Mouse (Mus musculus) heart, postnatal 0 days (tissue): ENCODE measurements around the gene Mrps18b. TPM values are rescaled to one million over a fixed set of nuclear protein-coding genes. Genes with fewer than 3 reads are reported as not detected.

Experiments
- ATAC-seq: fragments of 200-750 bp; cut with Nextera tagmentation; 2 replicates; pipeline ENCODE4 v1.8.0; 2017; ENCODE audit warnings: low read depth, moderate number of reproducible peaks, moderate library complexity; ENCODE audit not compliant: insufficient read depth
- DNase-seq: peaks from one replicate; pipeline ENCODE4 v3.0.0-alpha.2; 2016; ENCODE audit warnings: low spot score
- H3K27ac ChIP-seq: fragments of 300-500 bp; sonication (generic); 2 replicates; pipeline ENCODE4 v1.5.1; 2014; ENCODE audit warnings: low read depth, mild to moderate bottlenecking
- H3K27me3 ChIP-seq: fragments of 300-500 bp; sonication (generic); 2 replicates; pipeline ENCODE4 v1.6.1; 2014; ENCODE audit warnings: low read length, mixed read lengths; ENCODE audit not compliant: control insufficient read depth, insufficient read depth
- H3K36me3 ChIP-seq: fragments of 300-500 bp; sonication (generic); replicated peaks from 2 replicates; pipeline ENCODE4 v1.6.1; 2014; ENCODE audit warnings: low read length, mixed read lengths; ENCODE audit not compliant: control insufficient read depth, insufficient read depth
- H3K4me1 ChIP-seq: fragments of 300-500 bp; sonication (generic); 2 replicates; pipeline ENCODE4 v1.6.1; 2014; ENCODE audit warnings: antibody characterized with exemption; ENCODE audit not compliant: control insufficient read depth, insufficient read depth
- H3K4me2 ChIP-seq: fragments of 300-500 bp; sonication (generic); 2 replicates; pipeline ENCODE4 v1.6.1; 2014; ENCODE audit warnings: low read depth, mild to moderate bottlenecking, low read length, moderate library complexity
- H3K4me3 ChIP-seq: fragments of 300-500 bp; sonication (generic); 2 replicates; pipeline ENCODE4 v1.5.1; 2014; ENCODE audit warnings: low read depth, low read length
- H3K9ac ChIP-seq: fragments of 300-500 bp; sonication (generic); replicated peaks from 2 replicates; pipeline ENCODE4 v1.6.1; 2014; ENCODE audit warnings: low read depth, low read length, mixed read lengths
- H3K9me3 ChIP-seq: fragments of 300-500 bp; sonication (generic); replicated peaks from 2 replicates; pipeline ENCODE4 v1.6.1; 2016; ENCODE audit warnings: low read length; ENCODE audit not compliant: control insufficient read depth
- CTCF ChIP-seq: IDR thresholded peaks from 2 replicates; pipeline ENCODE4 v1.5.1; 2016; ENCODE audit warnings: antibody characterized with exemption, control low read depth, low read depth
- EP300 ChIP-seq: IDR thresholded peaks from 2 replicates; pipeline ENCODE4 v1.6.1; 2016; ENCODE audit warnings: antibody characterized with exemption, low read depth
- WGBS: fragments of 180-500 bp; shearing (Covaris S2); extraction: QIAGEN DNeasy Blood & Tissue Kit; methylation state at CpG from one replicate; pipeline ENCODE4 v1.1.7; 2014; 5-methylcytosine and 5-hydroxymethylcytosine counted together
- polyA plus RNA-seq: library from polyadenylated mRNA; unstranded; fragments of >200 nt; fragmentation: Nextera tagmentation; extraction: Ambion mirVana; gene quantifications from 2 replicates; pipeline ENCODE4 v1.2.1, GENCODE M21; 2015
- total RNA-seq: library from RNA; depleted of rRNA; stranded (reverse); fragments of >200 nt; gene quantifications from 2 replicates; pipeline ENCODE4 v1.2.3, GENCODE M21; 2014; ENCODE audit warnings: low replicate concordance

The Mrps18b gene
- total and polyA plus RNA-seq, 2 experiments from 2014 or later = 73.7 to 77.0 TPM

DNA sequence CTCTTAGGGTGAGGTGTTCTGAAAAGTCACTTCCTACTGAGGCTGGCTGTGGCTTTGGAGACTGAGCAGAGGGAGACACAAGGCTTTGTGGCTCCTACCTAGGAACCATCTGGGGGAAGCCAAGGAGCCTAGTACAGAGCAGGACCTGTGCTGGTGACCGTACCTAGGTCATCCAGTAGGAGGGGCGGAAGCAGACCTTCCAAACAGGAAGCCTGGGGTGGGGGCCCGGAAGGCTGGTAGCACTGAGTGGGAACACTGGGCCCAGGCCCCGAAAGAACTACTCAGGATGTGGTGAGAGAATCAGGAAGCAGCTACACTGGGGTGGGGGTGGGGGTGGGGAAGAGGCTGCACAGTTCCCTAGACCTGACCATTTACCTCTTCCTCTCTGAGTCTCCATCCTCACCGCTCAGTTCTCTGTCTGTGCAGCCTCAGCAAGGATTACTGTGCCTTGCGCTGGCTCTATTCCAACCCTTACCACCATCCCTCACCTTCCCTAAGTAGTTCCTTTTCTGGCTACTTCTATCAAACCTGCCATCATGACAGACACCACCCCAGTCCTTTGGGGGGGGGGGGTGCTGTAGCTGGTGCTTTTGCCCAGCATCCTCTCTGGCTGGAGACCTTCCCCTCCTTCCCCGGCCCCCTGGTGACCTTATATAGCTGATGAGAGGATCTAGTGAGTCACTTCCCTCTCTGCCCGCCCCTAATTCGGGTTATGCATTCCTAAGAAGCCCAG, 45.9 kb downstream of the Mrps18b start:
- peak overlapping the region; percentile 96 for H3K27ac ChIP-seq
- peak; percentile 40 for ATAC-seq
- no peaks in the 10 kb centered on the region for H3K27me3 ChIP-seq
- peak; percentile 65 for DNase-seq
- peaks cover 18% of the 10 kb centered on the region for H3K36me3 ChIP-seq
- 31% methylated on average over 9 of the region's 9 CpGs for WGBS
- no peak for TF ChIP-seq CTCF
- TF ChIP-seq EP300 = no peak
- H3K4me2 ChIP-seq = peak overlapping the region; percentile 86
- H3K9me3 ChIP-seq = no peaks in the 10 kb centered on the region
- peak overlapping the region; percentile 77; the same call in 1 of the 2 replicates for H3K9ac ChIP-seq
- H3K4me1 ChIP-seq = peaks cover 14% of the 10 kb centered on the region
- H3K4me3 ChIP-seq = peak overlapping the region; percentile 66

DNA sequence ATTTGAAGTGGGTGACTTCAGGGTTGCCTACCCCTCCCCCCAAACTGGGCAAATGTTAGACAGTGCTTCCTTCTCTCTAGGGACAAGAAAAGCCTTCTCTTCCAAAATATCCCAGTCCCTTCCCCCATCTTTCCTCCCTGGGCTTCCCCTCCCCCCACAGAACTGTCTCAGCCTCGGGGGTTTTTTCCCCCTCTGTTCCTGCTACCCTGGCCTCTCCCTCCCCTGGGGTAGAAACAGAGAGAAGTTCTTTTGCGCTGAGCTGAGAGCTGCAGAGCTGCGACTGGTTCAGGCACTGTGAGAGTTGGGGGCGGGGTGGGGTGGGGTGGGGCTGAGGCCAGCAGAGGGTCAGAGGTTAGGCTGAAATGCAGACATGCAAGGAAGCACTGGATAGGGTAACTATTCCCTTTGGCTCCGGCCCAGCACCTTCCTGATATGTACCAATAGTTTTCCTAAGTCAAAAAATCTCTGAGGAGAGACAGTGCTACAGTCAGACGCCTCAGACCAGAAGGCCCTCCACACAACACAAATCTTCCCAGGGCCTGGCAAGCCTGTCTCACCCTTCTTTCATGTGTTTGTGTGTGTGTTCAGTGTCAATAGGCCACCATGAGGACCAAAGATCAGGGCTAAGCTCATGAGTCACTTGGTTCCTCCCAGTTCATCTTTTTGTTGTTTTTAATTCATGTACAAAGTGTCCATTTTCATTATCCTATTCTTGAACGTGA, 46.7 kb downstream of the Mrps18b start:
- Histone ChIP-seq H3K4me1 (peaks cover 14% of the 10 kb centered on the region), H3K27ac (peak overlapping the region; percentile 96), H3K27me3 (no peaks in the 10 kb centered on the region), H3K4me2 (peak overlapping the region; percentile 86), H3K36me3 (peaks cover 10% of the 10 kb centered on the region; the same call in 1 of the 2 replicates), H3K4me3 (peak overlapping the region; percentile 66), H3K9me3 (no peaks in the 10 kb centered on the region), H3K9ac (peak overlapping the region; percentile 77)
- WGBS = 10% methylated on average over 7 of the region's 7 CpGs
- no peak for TF ChIP-seq EP300
- no peak for TF ChIP-seq CTCF
- ATAC-seq = no peak
- DNase-seq = peak; percentile 44

DNA sequence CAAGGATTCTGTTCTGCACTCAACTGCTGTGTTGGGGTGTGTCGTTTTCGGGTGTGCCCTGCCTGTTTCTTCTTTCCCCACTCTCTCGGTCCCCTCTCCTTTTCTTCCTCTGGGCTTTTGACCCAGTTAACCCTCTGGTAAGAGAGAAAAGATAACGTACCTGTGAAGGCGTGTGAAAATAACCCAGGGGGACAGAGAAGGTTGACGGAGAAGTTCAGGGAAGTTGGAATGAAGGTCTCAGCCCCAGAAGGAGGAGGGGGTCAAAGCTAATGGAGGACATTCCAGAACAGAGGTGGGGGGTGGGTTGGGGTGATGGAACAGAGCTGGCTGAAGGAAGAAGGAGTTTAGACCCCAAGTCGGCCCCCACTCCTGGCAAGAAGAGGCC, 47.2 kb downstream of the Mrps18b start:
- Histone ChIP-seq H3K4me1 (peaks cover 14% of the 10 kb centered on the region), H3K4me2 (peak overlapping the region; percentile 86), H3K27ac (peak overlapping the region; percentile 96), H3K36me3 (0 out of 2 replicates have a peak, but pooled peaks cover 5% of the 10 kb centered on the region), H3K9me3 (no peaks in the 10 kb centered on the region), H3K4me3 (peak overlapping the region; percentile 66), H3K9ac (peak overlapping the region; percentile 77), H3K27me3 (no peaks in the 10 kb centered on the region)
- WGBS = under 1% methylated on average over 7 of the region's 7 CpGs
- ATAC-seq (no peak), DNase-seq (no peak)
- TF ChIP-seq CTCF = no peak
- TF ChIP-seq EP300 = no peak

DNA sequence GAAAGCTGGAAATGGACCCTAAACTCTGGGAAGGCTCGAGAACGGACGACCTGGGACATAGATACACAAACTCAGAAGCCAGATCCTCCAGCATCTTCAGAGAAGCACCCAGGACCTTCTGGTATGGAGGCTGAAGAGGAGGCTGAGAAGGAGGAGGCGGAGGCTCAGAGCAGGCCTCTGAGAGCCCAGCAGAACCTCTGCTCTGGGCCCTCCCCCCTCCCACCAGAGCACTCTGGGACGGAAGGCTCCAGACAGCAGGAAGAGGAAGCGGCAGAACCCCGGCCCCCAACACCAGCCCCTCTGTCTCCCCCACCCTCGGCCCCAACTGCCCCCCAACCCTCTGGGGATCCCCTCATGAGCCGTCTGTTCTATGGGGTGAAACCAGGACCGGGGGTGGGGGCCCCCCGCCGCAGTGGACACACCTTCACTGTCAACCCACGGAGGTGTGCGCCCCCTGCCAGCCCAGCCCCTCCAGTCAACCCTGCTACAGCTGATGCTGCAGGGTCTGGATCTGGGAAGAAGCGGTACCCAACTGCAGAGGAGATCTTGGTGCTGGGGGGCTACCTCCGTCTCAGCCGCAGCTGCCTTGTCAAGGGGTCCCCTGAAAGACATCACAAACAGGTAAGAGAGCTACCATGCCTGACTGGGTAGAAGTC, 47.9 kb downstream of the Mrps18b start:
- Histone ChIP-seq H3K4me3 (peak overlapping the region; percentile 66), H3K27me3 (no peaks in the 10 kb centered on the region), H3K9ac (peak overlapping the region; percentile 77), H3K36me3 (0 out of 2 replicates have a peak, but pooled peaks cover 5% of the 10 kb centered on the region), H3K27ac (peak overlapping the region; percentile 96), H3K4me2 (peak overlapping the region; percentile 86), H3K4me1 (peaks cover 14% of the 10 kb centered on the region), H3K9me3 (no peaks in the 10 kb centered on the region)
- WGBS = 27% methylated on average over 15 of the region's 17 CpGs
- peak; percentile 36 for DNase-seq
- TF ChIP-seq EP300 = no peak
- no peak for TF ChIP-seq CTCF
- no peak for ATAC-seq
